Mouse (Mus musculus): ENCODE data around the gene Cox7a1. TPM values are rescaled to one million over a fixed set of nuclear protein-coding genes. Genes with fewer than 3 reads are reported as not detected.
"Not testable (repeated sequence)": the region's sequence is repeated elsewhere in the genome, so short reads cannot be mapped to it uniquely, and the experiment has no call there.

Gene Cox7a1
- total RNA-seq, 2 experiments from 2014 or later, result 1,873 to 1,882 TPM

GRCm38 (mm10) chr7:30188344-30189115 lies 4.6 kb downstream of the Cox7a1 start:
- intact Hi-C loops (cut with DNase I), result no loop called here
- DNase-seq, result no peak

GRCm38 (mm10) chr7:30189116-30189491 lies 5.2 kb downstream of the Cox7a1 start:
- no peak for DNase-seq
- intact Hi-C loops (cut with DNase I), result no loop called here

- no peak for DNase-seq
- intact Hi-C loops (cut with DNase I), result no loop called here
Observed at GRCm38 (mm10) chr7:30192088-30192487, 8.1 kb downstream of the Cox7a1 start.

- DNase-seq, result no peak
- intact Hi-C loops (cut with DNase I), result no loop called here
Observed at GRCm38 (mm10) chr7:30193013-30193412, 9.1 kb downstream of the Cox7a1 start.

- DNase-seq, result peak; percentile 75 to 79
- intact Hi-C loops (cut with DNase I), result no loop called here
Observed at GRCm38 (mm10) chr7:30193581-30194100, 9.7 kb downstream of the Cox7a1 start.

GRCm38 (mm10) chr7:30194101-30194831 lies 10.3 kb downstream of the Cox7a1 start:
- peak; percentile 57 to 70 for DNase-seq
- intact Hi-C loops (cut with DNase I), result no loop called here

- intact Hi-C loops (cut with DNase I), result no loop called here
- peak; percentile 97 to 98 for DNase-seq
Observed at GRCm38 (mm10) chr7:30194884-30195283, 10.9 kb downstream of the Cox7a1 start.

GRCm38 (mm10) chr7:30195461-30195860 lies 11.5 kb downstream of the Cox7a1 start:
- intact Hi-C loops (cut with DNase I), result no loop called here
- no peak for DNase-seq

- DNase-seq, result no peak
- intact Hi-C loops (cut with DNase I), result no loop called here
Observed at GRCm38 (mm10) chr7:30196171-30196570, 12.2 kb downstream of the Cox7a1 start.

GRCm38 (mm10) chr7:30197592-30198129 lies 13.7 kb downstream of the Cox7a1 start:
- intact Hi-C loops (cut with DNase I), result loop anchor here (2.0 kb wide), 1 partner anchor 13 kb away; the partner anchor contains the start of gene Cox7a1
- DNase-seq, result no peak

GRCm38 (mm10) chr7:30198481-30198971 lies 14.6 kb downstream of the Cox7a1 start, which contains the start of gene Capns1:
Capns1 (minus strand) TSS chr7:30198811.
- intact Hi-C loops (cut with DNase I), result loop anchor here (2.0 kb wide), 1 partner anchor 14 kb away; the partner anchor contains the start of gene Cox7a1

GRCm38 (mm10) chr7:30199498-30200139 lies 15.7 kb downstream of the Cox7a1 start:
- intact Hi-C loops (cut with DNase I), result loop anchor here (2.0 kb wide), 1 partner anchor 15 kb away; the partner anchor contains the start of gene Cox7a1
- DNase-seq, result no peak

More at GRCm38 (mm10) chr7:30198481-30198971, 14.6 kb downstream of the Cox7a1 start, which contains the start of gene Capns1:
- DNase-seq, result peak; percentile 58 to 74

- DNase-seq, result no peak
- intact Hi-C loops (cut with DNase I), result no loop called here
Observed at GRCm38 (mm10) chr7:30200200-30200599, 16.3 kb downstream of the Cox7a1 start.

- intact Hi-C loops (cut with DNase I); DNase-seq: not testable (repeated sequence)
Observed at GRCm38 (mm10) chr7:30200661-30201060, 16.7 kb downstream of the Cox7a1 start.

GRCm38 (mm10) chr7:30202895-30203690 lies 19.1 kb downstream of the Cox7a1 start:
- peak; percentile 49 to 77 for DNase-seq
- intact Hi-C loops (cut with DNase I), result no loop called here

GRCm38 (mm10) chr7:30204380-30204779 lies 20.4 kb downstream of the Cox7a1 start:
- intact Hi-C loops (cut with DNase I), result loop anchor here (1.0 kb wide), 1 partner anchor 23 kb away; no protein-coding TSS in a partner anchor
- no peak for DNase-seq

GRCm38 (mm10) chr7:30205383-30205782 lies 21.4 kb downstream of the Cox7a1 start:
- intact Hi-C loops (cut with DNase I), result no loop called here
- peak; percentile 72 to 83 for DNase-seq

GRCm38 (mm10) chr7:30206364-30206763 lies 22.4 kb downstream of the Cox7a1 start:
- DNase-seq; intact Hi-C loops (cut with DNase I): not testable (repeated sequence)

- no peak for DNase-seq
- intact Hi-C loops (cut with DNase I), result no loop called here
Observed at GRCm38 (mm10) chr7:30211025-30211424, 27.1 kb downstream of the Cox7a1 start.

Measured in heart, postnatal 14 days (tissue).